Mouse (Mus musculus) brain, adult 2 months (tissue): Measurements from ENCODE around the gene Zfyve16.

Source experiments
- DNase-seq: peaks from one replicate; pipeline ENCODE4 v3.0.0; 2011; ENCODE audit warnings: low read depth, low spot score

Gene Zfyve16

GRCm38 (mm10) chr13:92530721-92531211, at the start of gene Zfyve16:
Gene Zfyve16 (minus strand): TSS chr13:92530868.
- peak; percentile 96 for DNase-seq

GRCm38 (mm10) chr13:92578210-92578609, 47.5 kb upstream of the Zfyve16 start:
- no peak for DNase-seq

- no peak for DNase-seq
These were observed 46.0 kb upstream of the Zfyve16 start for GRCm38 (mm10) chr13:92576688-92577087.

GRCm38 (mm10) chr13:92576072-92576471, 45.4 kb upstream of the Zfyve16 start, which contains the start of gene Spz1:
Gene Spz1 (minus strand): TSS chr13:92576172.
- no peak for DNase-seq

- peak; percentile 48 for DNase-seq
These were observed 28.8 kb upstream of the Zfyve16 start for GRCm38 (mm10) chr13:92559429-92559828.

- no peak for DNase-seq
These were observed 26.6 kb upstream of the Zfyve16 start for GRCm38 (mm10) chr13:92557229-92557628.

GRCm38 (mm10) chr13:92556458-92557126, 25.9 kb upstream of the Zfyve16 start:
- DNase-seq: peak; percentile 39

GRCm38 (mm10) chr13:92547093-92547492, 16.4 kb upstream of the Zfyve16 start:
- DNase-seq: no peak

GRCm38 (mm10) chr13:92540997-92541396, 10.3 kb upstream of the Zfyve16 start:
- no peak for DNase-seq

- no peak for DNase-seq
These were observed 8.5 kb upstream of the Zfyve16 start for GRCm38 (mm10) chr13:92539126-92539525.

GRCm38 (mm10) chr13:92533801-92534200, 3.1 kb upstream of the Zfyve16 start:
- DNase-seq: no peak

- no peak for DNase-seq
These were observed 1.5 kb upstream of the Zfyve16 start for GRCm38 (mm10) chr13:92532216-92532615.

- DNase-seq: no peak
These were observed 569 bp upstream of the Zfyve16 start for GRCm38 (mm10) chr13:92531237-92531636.

- DNase-seq: peak; percentile 40
These were observed 594 bp downstream of the Zfyve16 start for GRCm38 (mm10) chr13:92529828-92530720.

- DNase-seq: no peak
These were observed 7.4 kb downstream of the Zfyve16 start for GRCm38 (mm10) chr13:92523178-92523813.

GRCm38 (mm10) chr13:92504871-92505270, 25.8 kb downstream of the Zfyve16 start:
- no peak for DNase-seq

GRCm38 (mm10) chr13:92491923-92492322, 38.7 kb downstream of the Zfyve16 start:
- no peak for DNase-seq

- peak; percentile 12 for DNase-seq
These were observed 39.9 kb downstream of the Zfyve16 start for GRCm38 (mm10) chr13:92490817-92491216.

- DNase-seq: peak; percentile 98
These were observed 46.7 kb downstream of the Zfyve16 start, which contains the start of gene Fam151b for GRCm38 (mm10) chr13:92483852-92484463. Gene Fam151b (minus strand): TSS chr13:92484015.

GRCm38 (mm10) chr13:92483348-92483747, 47.3 kb downstream of the Zfyve16 start:
- DNase-seq: peak; percentile 72

- no peak for DNase-seq
These were observed 60.5 kb downstream of the Zfyve16 start for GRCm38 (mm10) chr13:92470151-92470550.
